Mouse (Mus musculus) c-Kit-negative CD71-positive TER-119-positive erythroid progenitor cells, embryonic 14.5 days (primary cell): ENCODE data around the gene Slco2a1.
"Not testable (repeated sequence)": the region's sequence is repeated elsewhere in the genome, so short reads cannot be mapped to it uniquely, and the experiment has no call there.

Source experiments
- DNase-seq: peaks from one replicate; pipeline ENCODE4 v3.0.0-alpha.2; 2013; ENCODE audit warnings: low read depth, low spot score

Gene Slco2a1

GRCm38 (mm10) chr9:103083405-103083804, 94.9 kb downstream of the Slco2a1 start:
- DNase-seq = no peak

DNA sequence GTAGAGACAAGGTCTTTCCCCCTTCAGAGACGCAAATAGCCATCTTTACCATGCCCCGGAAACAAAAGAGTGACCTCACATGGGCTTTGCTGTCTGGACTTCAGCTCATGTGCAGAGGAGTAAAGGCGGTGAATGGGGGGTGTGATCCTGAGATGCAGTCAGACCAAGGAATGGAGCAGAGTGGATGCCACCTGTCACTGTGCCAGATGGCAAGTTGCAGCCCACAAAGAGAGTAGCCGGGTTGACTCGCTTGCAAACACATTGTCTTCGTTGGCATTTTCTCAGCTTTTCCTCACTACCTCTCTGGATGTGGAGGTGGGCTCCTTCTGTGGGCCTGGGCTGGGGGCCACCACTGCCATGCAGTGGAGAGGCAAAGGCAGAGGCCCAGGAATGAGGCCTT, 98.2 kb downstream of the Slco2a1 start:
- DNase-seq = no peak

GRCm38 (mm10) chr9:103087301-103087700, 98.8 kb downstream of the Slco2a1 start:
- no peak for DNase-seq

GRCm38 (mm10) chr9:103088661-103089060, 100.1 kb downstream of the Slco2a1 start:
- DNase-seq = no peak

- no peak for DNase-seq
Measured at GRCm38 (mm10) chr9:103090116-103090875, 101.8 kb downstream of the Slco2a1 start.

DNA sequence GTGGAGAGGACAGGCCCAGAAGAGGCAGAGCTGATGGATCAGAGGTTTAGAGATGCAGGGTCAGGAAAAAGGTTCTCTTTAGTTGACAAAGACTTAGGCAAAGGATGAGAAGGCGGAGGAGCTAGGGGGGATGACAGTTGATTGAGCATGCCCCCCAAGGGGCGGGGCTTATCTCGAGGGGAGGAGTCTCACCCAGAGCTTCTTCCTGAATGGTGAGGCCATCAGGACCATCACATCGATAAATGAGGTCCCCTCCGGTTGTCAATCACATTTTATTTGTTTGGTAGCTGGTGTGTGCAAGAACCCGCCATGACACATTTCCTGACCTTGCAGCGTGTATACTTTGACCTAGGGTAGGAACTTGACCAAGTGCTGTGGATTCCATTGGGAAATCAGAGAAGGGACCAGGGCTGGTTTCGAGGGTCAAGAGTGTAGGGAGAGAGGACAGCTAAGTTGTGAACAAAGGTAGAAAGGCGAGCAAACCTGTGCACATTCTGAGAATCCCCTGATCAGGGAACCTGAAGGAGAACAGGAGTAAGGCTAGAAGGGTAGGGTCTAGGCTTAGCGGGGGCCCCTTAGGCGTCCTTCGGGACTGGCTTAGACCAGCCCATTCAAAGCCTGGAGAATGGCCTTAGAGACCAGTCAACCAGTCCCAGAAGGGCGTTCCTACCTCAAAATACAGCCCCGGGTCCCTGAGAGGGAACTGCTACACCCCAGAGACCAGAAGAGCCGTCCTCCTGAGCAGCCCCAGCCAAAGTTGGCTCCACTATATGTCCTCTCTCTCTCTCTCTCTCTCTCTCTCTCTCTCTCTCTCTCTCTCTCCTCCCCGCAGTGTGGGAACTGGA, 102.7 kb downstream of the Slco2a1 start:
- no peak for DNase-seq

GRCm38 (mm10) chr9:103092248-103092647, 103.7 kb downstream of the Slco2a1 start:
- DNase-seq = peak; percentile 3

DNA sequence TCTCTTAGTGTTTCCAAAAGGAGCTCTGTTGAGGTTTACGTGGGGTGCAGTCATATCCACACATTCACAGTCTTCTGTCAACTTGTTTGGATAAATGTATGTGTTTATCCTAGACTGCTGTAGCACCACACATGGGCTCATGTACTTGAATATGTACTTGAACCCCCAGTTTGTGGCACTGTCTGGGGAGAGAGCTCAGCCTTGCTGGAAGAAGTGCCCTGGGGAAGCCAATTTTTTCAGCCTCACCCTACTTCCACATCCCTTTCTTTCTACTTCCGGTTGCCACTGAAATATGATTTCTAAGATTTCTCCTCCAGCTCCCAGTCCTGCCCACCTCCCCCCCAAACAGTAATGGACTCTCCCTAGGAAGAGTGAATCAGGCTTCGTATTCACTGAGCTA, 105.2 kb downstream of the Slco2a1 start:
- no peak for DNase-seq

GRCm38 (mm10) chr9:103108341-103108798, 119.9 kb downstream of the Slco2a1 start:
- not testable (repeated sequence) for DNase-seq

DNA sequence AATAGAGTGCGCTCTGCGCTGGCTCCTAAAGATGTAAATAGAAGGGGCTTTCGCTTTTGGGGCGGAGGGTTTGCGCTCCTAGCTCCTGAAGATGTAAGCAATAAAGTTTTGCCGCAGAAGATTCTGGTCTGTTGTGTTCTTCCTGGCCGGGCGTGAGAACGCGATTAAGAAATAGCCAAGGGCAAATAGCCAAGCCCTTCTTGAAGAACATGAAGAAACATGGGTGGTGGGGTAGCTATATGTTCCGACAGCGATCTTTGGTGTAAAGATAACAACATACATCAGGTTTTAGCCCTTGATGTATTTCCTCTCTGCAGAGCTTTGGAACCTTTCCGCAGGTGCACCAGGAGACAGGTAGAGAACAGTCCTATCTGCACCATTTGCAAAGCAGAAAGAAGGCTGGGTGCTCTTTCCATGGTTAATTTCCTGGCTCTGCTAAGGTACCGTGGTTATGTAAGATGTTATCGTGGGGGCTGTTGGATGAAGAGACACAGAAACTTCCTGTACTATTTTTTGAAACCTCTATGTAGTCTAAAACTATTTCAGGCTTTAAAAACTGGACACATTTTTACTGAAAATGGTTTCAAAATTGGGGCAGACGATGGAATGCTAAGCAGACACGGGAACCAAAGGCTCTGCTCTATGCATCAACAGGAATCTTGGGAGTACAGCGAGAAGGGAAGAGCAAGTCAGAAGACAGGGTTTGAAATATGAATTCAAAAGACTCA, 120.6 kb downstream of the Slco2a1 start:
- DNase-seq = no peak

GRCm38 (mm10) chr9:103109911-103110310, 121.4 kb downstream of the Slco2a1 start:
- no peak for DNase-seq

DNA sequence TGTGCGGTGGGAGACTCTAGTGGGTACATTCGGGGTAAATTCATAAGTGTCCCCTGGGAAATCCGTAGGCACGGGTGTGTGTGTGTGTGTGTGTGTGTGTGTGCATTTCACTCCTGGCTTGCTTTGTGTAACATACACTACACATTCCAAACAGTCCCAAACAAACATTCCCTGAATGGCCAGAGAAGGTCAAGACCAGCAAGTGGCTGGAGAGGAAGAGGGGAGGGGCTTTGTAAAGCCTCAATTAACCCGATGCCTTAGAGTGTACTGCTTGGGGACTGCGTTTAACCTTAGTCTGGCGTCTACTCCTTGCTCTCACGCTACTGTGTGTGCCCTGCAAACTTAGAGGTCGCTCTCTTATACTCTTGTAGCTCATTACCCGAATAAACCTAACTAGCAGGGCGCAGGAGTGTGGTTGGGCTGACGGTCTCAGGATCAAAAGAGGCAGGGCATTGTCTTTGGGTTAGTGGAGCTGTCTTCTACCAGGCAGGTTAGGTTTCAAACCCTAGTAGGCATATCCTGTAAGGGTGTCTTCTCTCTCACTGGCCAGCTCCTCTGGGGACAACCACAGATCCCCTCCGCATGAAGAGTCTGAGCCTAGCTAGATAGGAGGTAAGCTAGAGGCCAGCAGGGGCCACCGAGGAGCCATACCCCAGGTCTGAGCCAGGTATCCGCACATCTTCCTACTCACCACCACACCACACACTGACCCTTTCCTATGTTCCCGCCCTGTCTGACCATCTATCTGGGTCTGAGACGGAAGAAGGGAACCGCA, 122.4 kb downstream of the Slco2a1 start:
- no peak for DNase-seq

GRCm38 (mm10) chr9:103111621-103112470, 123.3 kb downstream of the Slco2a1 start, which contains the start of gene Rab6b:
Gene Rab6b (plus strand): TSS chr9:103111787.
- DNase-seq = no peak

DNA sequence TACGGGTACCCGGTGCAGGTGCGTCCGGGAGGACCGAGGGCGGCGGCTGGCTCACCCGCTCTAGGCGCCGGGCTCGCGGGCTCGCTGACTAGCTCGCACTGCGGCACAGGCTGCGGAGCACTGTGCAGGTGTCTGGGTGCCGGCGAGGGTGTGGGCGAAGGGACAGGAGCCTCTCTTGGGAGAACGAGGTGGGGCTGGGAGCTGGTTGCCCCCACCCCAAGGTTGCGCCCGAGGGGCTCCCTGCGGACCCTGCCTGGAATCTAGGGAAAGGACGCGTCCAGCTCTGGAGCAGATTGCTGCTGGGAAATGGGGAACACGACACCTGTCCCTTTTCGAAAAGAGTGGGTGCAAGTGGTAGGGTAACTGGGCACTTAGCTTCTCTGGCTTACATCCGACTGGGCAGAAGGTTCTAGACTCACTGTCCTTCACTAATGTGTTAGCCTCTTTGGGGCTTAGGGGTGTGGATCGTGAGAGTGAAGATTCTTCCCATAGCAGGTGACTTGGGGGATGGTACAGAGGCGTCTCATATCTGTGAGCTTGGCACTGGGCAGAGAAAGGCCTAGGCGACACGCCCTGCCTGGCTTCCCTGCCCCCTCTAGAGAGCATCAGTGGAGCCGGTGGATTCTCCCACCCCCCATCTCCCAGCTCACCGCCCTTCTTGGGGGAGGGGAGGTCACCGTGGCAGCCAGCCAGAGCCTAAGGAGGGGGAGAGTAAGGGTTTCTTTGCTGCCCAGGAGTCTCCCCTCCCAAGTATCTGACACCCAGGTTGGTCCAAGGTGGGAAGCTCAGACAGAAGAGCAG, 124.2 kb downstream of the Slco2a1 start:
- no peak for DNase-seq

DNA sequence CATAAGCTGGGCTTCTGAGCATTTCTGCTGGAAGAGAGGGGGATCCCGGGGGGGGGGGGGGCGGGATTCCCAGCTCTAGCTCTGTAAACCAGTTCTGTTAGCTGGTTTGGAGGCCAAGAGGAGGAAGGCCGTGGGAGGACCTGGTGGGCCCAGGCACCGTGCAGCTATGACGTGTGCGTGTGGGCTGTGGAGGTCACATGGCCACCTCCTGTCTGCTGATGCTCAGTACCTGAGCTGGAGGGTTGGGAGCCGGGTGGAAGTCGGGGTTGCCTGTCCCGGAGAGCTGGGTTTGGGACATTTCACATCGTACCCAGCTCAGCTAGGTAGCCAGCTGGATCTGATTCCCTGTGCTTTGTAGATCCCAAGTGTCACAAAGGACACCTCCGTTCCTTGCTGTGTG, 124.8 kb downstream of the Slco2a1 start:
- DNase-seq = no peak

GRCm38 (mm10) chr9:103114326-103114725, 125.8 kb downstream of the Slco2a1 start:
- no peak for DNase-seq

DNA sequence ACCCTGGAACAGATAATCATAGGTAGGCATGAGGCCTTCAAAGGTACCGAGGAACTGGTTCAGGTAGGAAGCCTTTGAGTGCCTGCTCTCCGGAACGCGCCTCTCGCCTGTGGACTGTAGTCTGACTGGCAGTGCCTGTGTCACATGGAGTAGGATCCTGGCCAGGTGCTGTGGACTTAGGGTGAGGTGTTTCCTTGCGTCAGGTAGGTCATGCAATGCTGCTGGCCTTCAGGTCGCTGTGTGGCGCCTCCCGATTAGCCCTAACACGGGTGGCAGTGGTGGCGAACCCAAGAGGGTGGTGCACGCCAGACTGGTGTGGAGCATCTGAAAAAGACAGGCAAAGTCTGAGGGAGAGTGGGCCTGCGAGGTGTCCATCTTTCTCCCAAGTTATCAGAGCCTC, 126.4 kb downstream of the Slco2a1 start:
- no peak for DNase-seq

DNA sequence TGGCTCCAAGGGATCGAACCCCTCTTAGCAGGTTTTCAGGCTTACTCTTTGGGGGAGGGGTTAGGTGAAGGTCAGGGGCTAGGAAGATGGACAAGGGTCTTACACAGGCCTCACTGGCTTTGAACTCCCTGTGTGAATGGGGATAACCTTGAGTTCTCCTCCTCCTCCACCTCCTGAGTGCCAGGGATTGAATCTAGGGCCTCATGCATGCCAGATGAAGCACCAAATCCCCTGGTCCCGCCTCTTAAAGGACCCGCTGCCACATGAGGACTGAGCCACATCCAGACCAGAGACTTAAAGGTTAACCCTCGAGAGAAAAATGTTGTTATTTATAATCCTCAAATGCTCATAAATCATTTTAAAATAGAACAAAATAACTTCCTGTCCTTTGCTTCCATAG, 128.4 kb downstream of the Slco2a1 start:
- no peak for DNase-seq

DNA sequence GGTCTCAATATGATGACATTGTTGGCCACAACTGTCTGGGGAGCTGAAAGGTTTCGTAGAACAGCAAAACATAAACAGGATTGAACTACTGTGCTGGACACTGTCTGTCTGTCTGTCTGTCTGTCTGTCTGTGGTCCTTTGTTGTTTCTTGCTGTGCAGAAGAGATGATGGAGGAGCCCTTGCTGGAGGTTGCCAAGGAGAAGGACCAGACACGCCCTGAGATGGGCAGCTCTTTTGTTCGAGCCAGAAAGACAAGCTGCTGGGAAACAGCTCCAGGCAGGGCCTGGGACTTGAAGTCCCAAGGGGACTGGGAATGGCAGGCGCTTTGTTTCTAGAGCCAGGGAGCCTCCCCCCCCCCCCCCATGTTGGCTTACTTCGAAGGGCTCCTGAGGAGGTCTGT, 129.0 kb downstream of the Slco2a1 start:
- DNase-seq = no peak
